Mouse (Mus musculus) gastrocnemius, postnatal 25 days (tissue): ENCODE measurements around the gene Nptx1. TPM values are rescaled to one million over a fixed set of nuclear protein-coding genes. Genes with fewer than 3 reads are reported as not detected.

ENCODE experiments used
- DNase-seq: peaks from one replicate; pipeline ENCODE4 v3.0.0; 2022
- long read RNA-seq, 2 experiments: library from polyadenylated mRNA; stranded (forward); transcript quantifications; one replicate each; pipeline ENCODE4 v2.0.0; 2021
- total RNA-seq, 2 experiments: library from RNA; stranded (reverse); gene quantifications; 1 replicate in 1 of 2; 2 replicates in 1 of 2; pipeline ENCODE4 v1.2.3; 2021

The Nptx1 gene
- under 1 TPM; 0.08 to 0.19 TPM for total RNA-seq
- long read RNA-seq, experiment 1: 0 reads
- long read RNA-seq, experiment 2: 0 reads

DNA sequence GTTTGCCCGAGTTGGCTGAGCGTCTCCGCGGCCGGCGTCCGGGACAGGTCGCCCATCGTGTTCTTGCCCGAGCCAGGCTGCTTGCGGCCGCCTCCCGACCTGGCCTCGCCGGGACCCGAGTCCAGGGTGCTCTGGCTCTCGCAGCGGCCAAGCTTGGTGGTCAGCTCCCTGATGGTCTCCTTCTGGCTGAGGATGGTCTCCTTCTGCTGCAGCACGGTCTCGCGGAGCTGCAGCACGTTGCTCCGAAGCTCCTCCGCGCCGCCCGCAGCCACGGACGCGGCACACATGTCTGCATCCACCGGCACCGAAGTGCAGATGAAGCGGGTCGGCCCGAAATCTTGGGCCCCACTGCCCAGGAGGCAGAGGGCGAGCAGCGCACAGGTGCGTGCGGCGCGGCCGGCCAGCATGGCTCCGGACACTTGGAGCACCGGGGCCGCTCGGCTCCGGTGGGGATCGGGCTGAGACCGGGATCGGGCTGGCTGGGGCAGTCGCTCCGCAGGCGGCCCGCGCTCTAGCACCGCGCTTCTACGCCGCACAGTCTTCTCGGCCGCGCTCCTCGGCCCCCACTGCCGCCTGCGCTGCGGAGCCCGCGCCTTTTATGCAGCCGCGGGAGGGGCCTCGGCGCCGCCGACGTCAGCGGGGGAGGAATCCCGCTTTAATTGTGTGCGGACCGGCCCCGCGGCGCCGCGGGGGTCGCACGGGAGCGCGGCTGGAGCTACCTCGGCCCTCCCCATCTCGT is at the start of gene Nptx1:
Gene Nptx1, minus strand, starts transcription at position 571 of the 739 bp plus-strand sequence.
- DNase-seq: no peak

DNA sequence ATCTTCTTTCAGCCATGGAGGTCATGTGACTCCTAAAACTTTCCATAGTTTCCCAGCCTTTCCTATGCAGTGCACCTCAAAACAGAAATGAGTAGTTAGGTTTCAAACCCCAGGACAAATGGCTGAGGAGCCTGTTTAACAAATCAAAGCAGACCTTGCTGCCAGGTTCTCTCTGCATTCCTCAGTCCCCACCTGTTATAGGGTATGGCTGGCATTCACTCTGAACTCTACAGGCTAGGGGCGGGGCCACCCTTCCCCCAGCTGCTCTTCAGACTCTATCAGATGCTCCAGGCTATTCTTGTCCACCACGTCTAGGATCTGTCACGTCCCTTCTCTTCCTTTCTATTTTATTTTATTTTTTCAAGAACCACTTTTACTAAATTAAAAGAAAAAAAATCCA is 46.4 kb upstream of the Nptx1 start:
- no peak for DNase-seq

DNA sequence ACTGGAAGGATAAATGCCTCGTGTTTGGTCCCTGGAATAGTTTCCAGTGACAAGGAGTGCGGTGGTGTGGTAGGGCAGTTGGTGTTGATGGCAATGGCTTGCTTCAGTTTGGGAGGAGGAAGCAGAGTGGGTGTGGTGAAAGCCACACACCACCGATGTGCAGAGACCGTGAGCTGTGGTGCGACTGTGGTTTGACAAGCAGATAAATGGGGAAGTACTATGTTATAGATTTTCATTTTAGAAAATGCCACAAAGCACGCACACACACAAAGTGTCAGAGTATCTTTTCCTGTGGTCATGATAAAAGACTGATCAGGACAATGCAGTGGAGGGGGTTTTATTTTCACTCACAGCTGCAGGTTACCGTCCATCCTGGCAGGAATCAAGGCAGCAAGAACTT is 41.7 kb upstream of the Nptx1 start:
- DNase-seq: no peak

DNA sequence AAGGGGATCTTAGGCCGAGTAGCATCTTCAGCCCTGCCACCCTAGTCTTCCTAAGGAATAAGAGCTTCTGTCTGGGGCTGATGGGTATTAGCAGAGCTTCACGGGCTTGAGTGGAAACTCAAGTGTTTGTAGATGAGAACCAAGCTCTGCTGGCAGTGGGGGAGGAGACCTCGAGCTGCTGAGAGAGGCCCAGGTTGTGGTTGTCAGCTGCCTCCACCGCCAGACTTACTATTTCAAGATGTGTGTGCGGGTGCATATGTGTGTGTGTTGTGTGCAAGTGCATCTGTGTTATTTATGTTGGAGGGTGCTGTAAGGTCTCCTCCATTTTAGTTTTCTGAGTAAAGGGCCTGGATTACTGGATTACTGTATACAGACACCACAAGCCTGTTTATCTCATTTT is 39.6 kb upstream of the Nptx1 start:
- DNase-seq: no peak

DNA sequence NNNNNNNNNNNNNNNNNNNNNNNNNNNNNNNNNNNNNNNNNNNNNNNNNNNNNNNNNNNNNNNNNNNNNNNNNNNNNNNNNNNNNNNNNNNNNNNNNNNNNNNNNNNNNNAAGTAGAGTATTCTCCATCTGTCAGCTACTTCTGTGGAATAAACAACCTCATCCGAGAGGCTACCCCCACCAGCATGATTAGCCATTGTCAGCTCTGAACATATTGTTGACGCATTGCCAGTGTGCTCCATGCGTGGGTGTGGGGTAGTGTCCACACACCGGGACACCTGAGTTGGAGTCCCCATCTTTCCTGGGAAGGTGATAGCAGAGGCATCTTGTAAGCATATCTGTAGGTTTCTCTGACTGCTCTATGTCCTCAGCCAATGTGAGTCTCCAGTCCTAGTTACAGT is 39.0 kb upstream of the Nptx1 start:
- DNase-seq: no peak

DNA sequence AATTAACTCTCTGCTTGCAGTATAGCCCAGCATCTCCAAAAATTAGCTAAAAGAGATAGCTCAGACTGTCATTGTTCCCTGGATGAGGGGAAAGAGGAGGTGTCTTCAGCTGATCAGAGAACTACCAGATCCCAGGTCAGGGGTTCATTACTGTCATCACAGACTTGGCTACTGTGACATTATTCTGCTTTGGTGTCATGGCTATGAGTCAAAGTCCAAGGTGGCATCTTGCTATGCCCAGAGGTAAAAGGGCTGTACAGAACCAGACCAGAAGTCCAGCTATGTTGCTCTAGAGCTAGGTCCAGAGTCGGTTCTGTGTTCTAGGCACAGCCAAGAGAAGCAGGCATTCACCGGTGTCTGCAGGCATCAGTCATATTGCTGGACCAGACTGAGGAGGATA is 30.2 kb upstream of the Nptx1 start:
- no peak for DNase-seq

DNA sequence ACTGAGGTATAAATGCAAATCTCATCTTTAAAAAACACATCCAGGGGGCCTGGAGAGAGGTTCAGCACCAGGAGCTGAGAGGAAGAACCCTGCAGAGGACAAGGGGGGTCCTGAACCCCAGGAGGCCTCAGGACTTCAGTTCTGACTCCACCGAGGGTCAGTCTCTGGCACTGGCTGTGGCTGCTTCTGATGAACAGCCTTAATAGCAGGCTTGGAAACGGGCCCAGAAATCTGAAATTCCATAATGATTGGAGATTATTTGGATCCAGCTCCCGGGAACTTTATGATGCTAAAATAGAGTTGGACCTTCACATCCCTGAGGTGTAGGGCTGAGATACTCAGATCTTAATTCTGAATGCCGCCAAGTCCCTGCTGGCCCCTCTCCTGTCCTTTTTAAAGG is 29.3 kb upstream of the Nptx1 start:
- DNase-seq: no peak

DNA sequence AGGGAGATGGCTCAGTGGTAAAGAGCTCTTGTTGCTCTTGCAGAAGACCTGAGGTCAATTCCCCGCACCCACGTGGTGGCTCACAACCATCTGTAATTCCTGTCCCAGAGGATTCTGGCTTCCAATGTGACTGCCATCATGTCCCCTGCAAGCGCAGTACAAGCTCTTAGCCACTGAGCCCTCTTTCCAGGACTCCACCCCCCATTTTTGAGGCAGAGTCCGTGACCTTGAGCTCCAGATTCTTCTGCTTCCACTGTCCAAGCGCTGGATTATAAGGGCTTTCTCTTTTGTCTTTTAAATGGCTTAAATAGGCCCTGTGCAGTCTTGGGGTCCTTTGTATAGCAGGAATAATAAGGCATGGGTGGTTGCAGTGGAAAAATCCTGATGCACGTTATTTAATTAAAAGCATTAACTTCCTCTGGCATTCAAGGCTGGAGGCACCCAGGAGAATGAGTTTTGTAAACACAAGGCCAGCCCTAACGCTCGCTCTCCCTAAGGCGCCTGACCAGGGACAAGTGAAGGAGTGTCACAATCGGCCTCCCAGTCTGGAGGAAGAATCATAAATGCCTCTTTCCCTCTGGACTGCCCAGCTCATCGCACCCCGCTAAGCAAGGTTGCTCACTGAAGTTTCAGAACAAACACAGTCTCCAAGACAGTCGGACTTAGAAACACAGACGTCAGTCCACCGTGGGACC is 24.9 kb upstream of the Nptx1 start:
- no peak for DNase-seq

DNA sequence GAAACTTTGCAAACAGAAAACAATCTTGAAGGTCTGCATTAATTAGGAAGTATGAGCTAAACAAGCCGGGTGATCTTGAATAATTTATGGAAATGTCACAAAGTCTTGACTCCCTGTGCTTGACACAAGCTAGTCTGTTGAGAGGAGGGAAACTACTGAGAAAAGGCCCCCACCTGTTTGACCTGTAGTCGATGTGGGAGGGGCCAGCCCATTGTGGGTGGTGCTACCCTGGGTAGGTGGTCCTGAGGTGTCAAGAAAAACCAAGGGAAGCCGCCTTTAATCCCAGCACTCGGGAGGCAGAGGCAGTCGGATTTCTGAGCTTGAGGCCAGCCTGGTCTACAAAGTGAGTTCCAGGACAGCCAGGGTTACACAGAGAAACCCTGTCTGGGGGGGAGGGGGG is 18.6 kb upstream of the Nptx1 start:
- DNase-seq: no peak

DNA sequence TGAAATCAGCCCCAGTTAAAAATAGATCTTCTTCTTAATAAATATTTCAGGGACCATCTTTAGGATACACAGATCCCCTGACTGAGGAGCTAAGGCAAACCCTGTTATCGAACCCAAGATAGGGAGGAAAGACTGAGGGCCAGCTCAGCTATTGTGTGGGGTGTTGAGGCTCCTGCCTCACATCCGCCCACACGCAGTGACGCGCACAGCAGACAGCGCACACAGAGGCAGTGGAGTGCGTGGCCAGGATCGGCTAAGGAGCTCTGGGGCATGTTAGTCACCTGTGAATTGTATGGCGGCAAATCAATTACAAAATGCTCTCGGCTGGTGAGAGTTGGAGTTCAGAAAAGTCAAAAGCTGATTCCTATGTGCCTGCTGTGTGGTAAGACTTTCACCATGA is 18.1 kb upstream of the Nptx1 start:
- DNase-seq: no peak

DNA sequence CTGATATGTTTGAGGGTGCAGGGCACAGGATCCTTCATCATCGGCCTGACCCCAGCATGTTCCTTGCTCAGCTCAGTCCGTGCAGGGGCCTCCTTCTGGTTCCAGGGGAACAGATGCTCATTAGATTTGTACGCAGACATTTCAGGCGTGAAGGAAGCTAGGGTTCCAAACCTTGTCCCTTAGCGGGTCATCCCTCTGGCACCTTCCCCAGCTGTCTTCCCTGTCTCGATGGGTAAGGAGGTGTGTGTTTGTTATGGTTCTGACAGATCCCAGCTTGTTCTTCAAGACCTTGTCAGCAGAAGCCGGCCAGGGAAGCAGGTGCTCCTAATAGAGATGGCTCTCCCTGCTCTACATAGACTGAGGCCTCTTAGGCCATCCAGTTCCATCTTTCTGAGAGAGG is 17.5 kb upstream of the Nptx1 start:
- no peak for DNase-seq

DNA sequence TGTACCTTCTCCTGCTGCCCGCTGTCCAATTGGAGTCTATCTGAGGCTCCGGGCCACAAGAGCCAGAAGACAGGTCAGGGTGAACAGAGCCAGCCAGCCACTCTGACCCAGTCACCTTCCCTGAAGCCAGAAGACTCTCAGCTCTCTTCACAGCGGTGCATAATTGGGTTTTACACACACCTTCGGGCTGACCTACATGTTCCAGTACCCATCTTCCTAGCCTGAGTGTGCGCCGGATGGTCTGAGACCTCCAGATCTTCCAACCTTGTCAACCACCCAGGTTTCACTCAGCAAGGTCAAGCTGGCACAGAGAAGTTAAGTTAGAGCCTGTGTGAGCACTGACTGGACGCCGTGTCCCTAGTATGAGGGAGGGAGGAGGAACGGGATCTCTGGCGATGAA is 16.8 kb upstream of the Nptx1 start:
- no peak for DNase-seq

DNA sequence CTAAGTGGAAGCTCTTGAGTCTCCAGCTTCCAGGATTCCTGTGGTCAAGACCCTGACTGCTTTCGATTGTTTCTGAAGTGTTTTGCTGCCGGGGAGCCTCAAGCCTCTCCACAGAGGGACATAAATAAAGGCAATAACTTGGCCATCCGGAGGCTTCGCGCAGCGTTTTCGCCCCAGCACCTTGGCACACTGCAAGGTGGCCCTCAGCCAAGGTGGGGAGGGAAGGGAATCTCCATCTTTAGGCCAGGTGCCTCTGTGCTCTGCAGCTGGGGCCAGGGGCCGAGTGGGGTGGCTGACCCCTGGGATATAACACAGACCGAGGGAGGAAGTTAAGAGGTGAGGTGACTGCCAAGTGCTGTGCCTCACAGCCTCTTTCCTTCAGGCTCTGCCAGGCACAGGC is 15.6 kb upstream of the Nptx1 start:
- DNase-seq: no peak

DNA sequence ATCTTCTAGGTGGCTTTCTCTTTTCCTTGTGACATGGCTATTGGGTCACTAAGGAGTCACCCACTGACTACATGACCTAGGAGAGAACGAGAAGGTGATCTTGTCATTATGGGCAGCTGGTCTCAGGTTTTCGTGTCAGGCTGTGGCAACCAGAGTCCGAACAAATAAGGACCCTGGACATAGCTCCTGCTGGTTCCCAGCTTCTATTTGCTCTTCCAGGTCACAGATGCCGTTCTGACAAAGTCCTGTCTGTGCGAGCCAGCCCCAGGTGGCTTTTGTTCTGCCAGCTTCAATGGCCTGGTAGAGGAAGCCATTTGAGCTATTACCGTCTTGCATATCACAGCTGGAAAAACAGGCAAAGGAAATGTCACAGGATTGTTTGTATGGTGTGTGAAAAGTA is 14.7 kb upstream of the Nptx1 start:
- no peak for DNase-seq

DNA sequence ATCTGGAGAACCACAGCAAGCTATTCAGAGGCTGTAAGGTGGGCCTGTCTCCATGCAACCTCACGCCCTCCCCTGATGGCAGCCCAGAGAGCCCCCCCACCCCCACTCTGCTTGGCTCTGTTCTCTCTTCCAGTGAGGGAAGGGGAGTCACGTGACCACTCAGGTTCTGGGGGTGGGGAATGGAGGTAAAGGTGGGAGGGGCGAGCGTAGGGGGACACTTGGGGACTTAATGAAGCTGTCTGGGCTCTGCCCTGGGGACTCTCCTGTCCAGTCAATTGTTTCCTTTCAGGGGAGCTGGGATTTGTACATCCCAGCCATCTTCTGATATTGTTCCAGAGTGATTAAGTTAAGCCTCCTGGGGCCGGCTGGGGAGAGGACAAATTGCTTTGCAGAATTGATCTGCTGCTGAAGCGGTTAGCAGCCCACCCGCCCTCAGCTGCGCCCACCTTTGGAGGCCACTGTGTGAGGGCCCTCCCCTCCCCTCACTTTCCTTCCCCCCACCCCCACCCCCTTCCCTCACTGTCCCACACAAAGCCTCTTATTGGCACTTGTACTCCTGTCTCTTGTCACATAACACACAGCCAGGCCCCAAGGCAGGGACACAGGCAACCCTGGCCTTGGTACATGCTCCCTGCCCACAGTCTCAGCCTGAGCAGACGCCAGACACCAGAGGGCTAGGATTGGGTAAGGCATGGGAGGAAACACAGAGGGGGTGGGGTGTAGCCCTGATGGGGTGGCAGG is 11.5 kb upstream of the Nptx1 start:
- DNase-seq: no peak

DNA sequence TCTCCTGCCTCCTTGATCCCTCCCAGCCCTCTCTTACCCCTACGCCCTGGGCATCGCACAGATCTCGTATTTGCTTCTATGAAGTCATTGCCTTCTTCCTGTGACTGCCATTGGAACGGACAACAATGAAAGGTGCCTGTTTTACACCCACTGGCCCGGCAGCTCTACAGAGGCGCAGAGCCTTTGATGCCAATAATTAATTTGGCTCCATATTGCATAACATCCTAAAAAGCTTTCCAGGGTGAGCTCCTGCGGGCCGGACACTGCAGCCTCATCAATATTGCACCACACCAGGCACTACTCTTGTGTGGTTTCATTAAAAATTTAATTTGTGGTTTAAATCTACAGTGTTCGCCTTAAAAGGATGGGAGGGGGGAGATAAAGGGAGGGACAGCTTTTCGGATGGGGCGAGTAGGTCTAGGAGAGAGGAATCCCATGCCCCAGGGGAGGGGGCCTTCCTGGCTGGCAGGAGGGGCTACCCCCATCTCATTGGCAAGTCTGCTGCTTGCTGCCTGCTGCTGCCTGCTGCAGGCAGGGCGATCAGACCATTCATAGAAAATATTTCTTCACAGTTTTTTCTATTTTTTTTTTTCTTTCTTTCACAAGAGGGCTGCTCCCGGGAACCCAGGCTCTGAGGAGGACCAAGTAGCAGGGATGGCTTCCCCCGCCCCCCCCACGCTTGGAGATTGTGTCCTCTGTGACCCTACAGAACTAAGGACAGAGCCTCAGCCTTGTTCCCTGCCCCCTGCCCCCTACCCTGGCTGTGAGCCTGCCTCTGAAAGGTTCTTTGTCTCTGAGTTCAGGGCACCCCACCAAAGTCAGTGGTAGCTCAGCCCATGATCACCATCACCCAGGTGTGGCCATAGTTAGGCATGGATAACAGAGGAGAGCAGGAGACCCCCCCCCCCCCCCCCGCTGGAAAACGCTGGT is 10.7 kb upstream of the Nptx1 start:
- DNase-seq: no peak

DNA sequence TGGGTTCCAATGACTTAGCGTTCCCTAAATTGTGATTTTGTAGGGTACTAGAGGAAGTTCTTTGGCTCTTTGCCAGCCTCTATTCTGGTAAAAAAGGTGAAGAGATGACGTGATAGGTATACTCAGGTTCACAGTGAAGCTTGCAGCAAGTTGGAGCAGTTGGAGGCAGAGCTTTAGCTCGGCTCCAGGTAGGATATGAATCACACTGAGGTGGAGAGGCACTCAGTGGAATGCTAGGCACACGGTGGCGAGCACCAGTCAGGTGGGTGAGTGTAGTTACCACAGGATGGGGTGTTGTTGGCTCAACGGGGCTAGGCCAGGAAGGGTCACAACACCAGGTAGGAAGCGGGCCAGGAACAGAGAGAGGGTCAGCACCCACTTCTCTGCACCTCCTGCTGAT is 7.6 kb upstream of the Nptx1 start:
- DNase-seq: no peak

DNA sequence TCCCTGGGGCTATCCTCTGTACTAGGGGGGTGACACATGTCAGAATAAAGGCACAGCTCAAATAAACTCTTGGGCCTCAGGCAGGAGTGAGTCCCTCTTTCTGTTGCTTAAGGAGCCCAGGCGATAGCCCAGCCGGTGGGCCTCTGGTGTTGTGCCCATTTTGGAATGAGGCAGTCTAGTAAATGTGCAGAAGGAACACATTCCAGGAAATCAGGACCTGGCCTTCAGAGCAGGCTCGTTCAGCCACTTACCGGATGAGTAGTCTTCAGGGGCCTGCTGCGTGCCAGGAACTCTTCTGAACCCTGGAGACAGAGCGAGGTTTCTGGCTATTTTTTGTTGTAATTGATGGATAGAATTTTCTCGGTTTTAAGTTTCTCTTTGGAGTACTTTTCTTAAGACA is 7.2 kb upstream of the Nptx1 start:
- no peak for DNase-seq

DNA sequence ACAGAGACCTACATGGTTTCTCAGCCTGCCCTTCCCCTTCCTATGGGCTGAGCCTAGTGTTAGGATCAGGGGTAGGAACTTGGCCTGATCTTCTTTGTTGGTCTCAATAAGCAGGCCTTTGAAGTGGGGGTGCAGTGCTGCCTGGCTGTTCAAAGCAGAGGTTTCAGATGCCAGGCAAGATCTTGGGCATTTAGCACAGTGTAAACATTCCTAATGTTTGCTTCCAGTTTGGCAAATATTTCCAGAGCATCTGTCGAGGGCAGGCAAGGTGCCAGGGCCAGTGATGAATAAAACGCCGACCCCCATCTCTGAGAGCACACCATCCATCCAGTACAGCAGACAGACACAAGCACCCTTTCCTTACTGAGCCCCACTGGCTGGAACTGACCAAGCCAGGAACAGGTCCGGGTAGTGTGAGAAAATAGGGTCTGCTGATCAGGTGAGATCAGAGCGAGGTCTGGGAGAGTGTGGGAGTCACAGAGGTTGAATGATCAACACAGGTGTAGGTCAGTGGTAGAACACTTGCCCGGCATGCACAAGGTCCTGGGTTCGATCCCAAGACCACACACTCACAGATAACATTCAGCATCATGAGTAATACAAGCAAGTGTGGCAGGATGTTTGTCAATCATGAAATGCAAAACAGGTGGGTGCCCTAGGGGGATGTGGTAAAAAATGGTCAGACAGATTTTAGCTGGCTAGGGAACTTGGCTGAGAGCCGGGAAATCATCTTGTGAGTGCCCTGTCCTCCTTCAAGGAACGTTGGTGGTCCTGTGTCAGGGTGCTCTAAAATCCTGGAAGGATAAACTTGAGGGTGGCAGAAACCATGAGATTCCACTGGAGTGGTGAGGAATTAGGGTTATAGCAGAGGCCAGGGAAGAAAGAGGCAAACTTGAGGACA is 5.6 kb upstream of the Nptx1 start:
- no peak for DNase-seq

DNA sequence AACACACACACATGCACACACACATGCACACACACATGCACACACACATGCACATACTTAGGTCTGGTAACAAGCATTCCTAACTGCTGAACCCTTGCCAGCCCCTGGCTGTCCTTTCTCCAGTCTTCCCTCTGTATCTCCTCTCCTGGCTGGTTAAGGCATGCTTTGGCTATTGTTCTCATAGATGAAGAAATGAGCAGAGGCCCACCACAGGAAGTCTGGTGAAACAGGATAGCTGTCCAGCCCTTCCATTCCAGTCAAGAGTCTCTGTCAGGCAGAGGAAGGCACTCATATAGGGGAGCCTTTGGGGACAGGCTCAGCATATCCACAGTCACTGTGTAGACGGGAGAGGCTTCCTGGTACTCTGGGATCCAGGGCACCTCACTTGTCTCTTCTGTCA is 4.7 kb upstream of the Nptx1 start:
- no peak for DNase-seq

DNA sequence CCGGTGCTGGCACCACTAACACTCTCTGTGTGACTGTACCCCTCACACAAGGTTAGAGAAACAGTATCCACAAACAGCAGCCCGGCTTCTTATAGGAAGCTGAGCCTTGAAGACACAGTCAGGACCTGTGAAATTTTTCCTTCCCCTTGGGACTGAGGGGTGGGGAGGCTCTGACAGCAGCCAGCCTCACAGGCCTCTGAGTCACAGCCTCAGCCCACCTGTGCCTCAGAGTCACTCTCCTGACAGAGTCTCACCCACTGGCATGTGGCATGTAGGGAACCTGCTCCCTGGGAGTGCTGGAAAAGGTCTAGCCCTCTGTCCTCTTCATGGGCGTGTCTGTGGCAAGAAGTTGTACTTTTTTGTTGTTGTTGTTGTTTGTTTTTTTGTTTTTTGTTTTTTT is 3.9 kb upstream of the Nptx1 start:
- DNase-seq: no peak
